Mouse (Mus musculus): ENCODE data around the gene Gal3st3. TPM values are rescaled to one million over a fixed set of nuclear protein-coding genes. Genes with fewer than 3 reads are reported as not detected.

The Gal3st3 gene
- under 1 TPM; 0.10 to 0.39 TPM for polyA plus RNA-seq (2017; shearing (Covaris generic))

GRCm38 (mm10) chr19:5297903-5298800, at the start of gene Gal3st3:
Gene Gal3st3, plus strand, starts transcription at chr19:5298331.

GRCm38 (mm10) chr19:5272801-5273733, 25.1 kb upstream of the Gal3st3 start, which contains the start of gene Pacs1:
Gene Pacs1, minus strand, starts transcription at chr19:5273119.

GRCm38 (mm10) chr19:5294972-5295735, 3.0 kb upstream of the Gal3st3 start, which contains the start of gene Sf3b2:
Gene Sf3b2, minus strand, starts transcription at chr19:5295455.

GRCm38 (mm10) chr19:5335441-5335840, 37.3 kb downstream of the Gal3st3 start, which contains the start of gene Catsper1:
Gene Catsper1, plus strand, starts transcription at chr19:5335741.

GRCm38 (mm10) chr19:5349502-5349873, 51.4 kb downstream of the Gal3st3 start, which contains the start of gene Cst6:
Gene Cst6, minus strand, starts transcription at chr19:5349574.

Other genes with a start within 250 kb of the Gal3st3 start
- not detected for gene Rin1, start 247.8 kb upstream of the Gal3st3 start, polyA plus RNA-seq (2017; shearing (Covaris generic))
- gene Cd248, start 230.3 kb upstream of the Gal3st3 start, polyA plus RNA-seq (2017; shearing (Covaris generic)) = under 1 TPM in 1 of 2 experiments, not detected in 1; 0.26 TPM
- under 1 TPM in 1 of 2 experiments, not detected in 1; 0.29 TPM for gene Tmem151a, start 212.8 kb upstream of the Gal3st3 start, polyA plus RNA-seq (2017; shearing (Covaris generic))
- 10 to 100 TPM; 48.8 to 50.8 TPM for gene Yif1a, start 209.8 kb upstream of the Gal3st3 start, polyA plus RNA-seq (2017; shearing (Covaris generic))
- gene Cnih2, start 199.8 kb upstream of the Gal3st3 start, polyA plus RNA-seq (2017; shearing (Covaris generic)) = 1 to 10 TPM; 2.0 to 5.3 TPM
- gene Rab1b, start 191.3 kb upstream of the Gal3st3 start, polyA plus RNA-seq (2017; shearing (Covaris generic)) = 100 to 1,000 TPM; 225 to 243 TPM
- 1 to 10 TPM; 2.6 to 4.1 TPM for gene Klc2, start 179.8 kb upstream of the Gal3st3 start, polyA plus RNA-seq (2017; shearing (Covaris generic))
- gene Pacs1, start 25.2 kb upstream of the Gal3st3 start, polyA plus RNA-seq (2017; shearing (Covaris generic)) = 100 to 1,000 TPM in 1 of 2 experiments, 10 to 100 TPM in 1; 73.5 to 129 TPM
- 100 to 1,000 TPM; 293 to 325 TPM for gene Sf3b2, start 2.9 kb upstream of the Gal3st3 start, polyA plus RNA-seq (2017; shearing (Covaris generic))
- gene Catsper1, start 37.4 kb downstream of the Gal3st3 start, polyA plus RNA-seq (2017; shearing (Covaris generic)) = under 1 TPM in 1 of 2 experiments, not detected in 1; 0.07 TPM
- gene Cst6, start 51.2 kb downstream of the Gal3st3 start, polyA plus RNA-seq (2017; shearing (Covaris generic)) = 1 to 10 TPM; 3.0 to 5.4 TPM
- 10 to 100 TPM; 51.1 to 61.3 TPM for gene Eif1ad, start 68.4 kb downstream of the Gal3st3 start, polyA plus RNA-seq (2017; shearing (Covaris generic))
- gene Banf1, start 68.8 kb downstream of the Gal3st3 start, polyA plus RNA-seq (2017; shearing (Covaris generic)) = 100 to 1,000 TPM; 260 to 336 TPM
- gene Sart1, start 90.4 kb downstream of the Gal3st3 start, polyA plus RNA-seq (2017; shearing (Covaris generic)) = 100 to 1,000 TPM; 177 to 178 TPM
- gene Tsga10ip, start 104.2 kb downstream of the Gal3st3 start, polyA plus RNA-seq (2017; shearing (Covaris generic)) = 1 to 10 TPM in 1 of 2 experiments, under 1 TPM in 1; 0.94 to 1.5 TPM
- gene Drap1, start 126.6 kb downstream of the Gal3st3 start, polyA plus RNA-seq (2017; shearing (Covaris generic)) = 100 to 1,000 TPM; 175 to 253 TPM
- gene AI837181, start 126.8 kb downstream of the Gal3st3 start, polyA plus RNA-seq (2017; shearing (Covaris generic)) = 10 to 100 TPM; 35.9 to 38.9 TPM
- under 1 TPM in 1 of 2 experiments, not detected in 1; 0.10 TPM for gene Fosl1, start 149.2 kb downstream of the Gal3st3 start, polyA plus RNA-seq (2017; shearing (Covaris generic))
- 10 to 100 TPM; 10.6 to 11.9 TPM for gene Ccdc85b, start 159.6 kb downstream of the Gal3st3 start, polyA plus RNA-seq (2017; shearing (Covaris generic))
- gene Fibp, start 162.3 kb downstream of the Gal3st3 start, polyA plus RNA-seq (2017; shearing (Covaris generic)) = 100 to 1,000 TPM; 135 to 140 TPM
- 100 to 1,000 TPM; 166 to 186 TPM for gene Ctsw, start 170.2 kb downstream of the Gal3st3 start, polyA plus RNA-seq (2017; shearing (Covaris generic))
- gene Efemp2, start 175.6 kb downstream of the Gal3st3 start, polyA plus RNA-seq (2017; shearing (Covaris generic)) = 1 to 10 TPM; 1.6 to 3.1 TPM
- gene Mus81, start 190.1 kb downstream of the Gal3st3 start, polyA plus RNA-seq (2017; shearing (Covaris generic)) = 10 to 100 TPM; 56.5 to 60.6 TPM
- 1,000 to 10,000 TPM; 4,073 to 4,463 TPM for gene Cfl1, start 192.1 kb downstream of the Gal3st3 start, polyA plus RNA-seq (2017; shearing (Covaris generic))
- under 1 TPM in 1 of 2 experiments, not detected in 1; 0.22 TPM for gene 1700020D05Rik, start 205.5 kb downstream of the Gal3st3 start, polyA plus RNA-seq (2017; shearing (Covaris generic))
- 10 to 100 TPM; 10.7 to 22.0 TPM for gene Snx32, start 212.2 kb downstream of the Gal3st3 start, polyA plus RNA-seq (2017; shearing (Covaris generic))

Data from activated CD4-positive, CD25-positive, alpha-beta regulatory T cell (primary cell).